Mouse (Mus musculus): ENCODE measurements around the gene Cdadc1. TPM values are rescaled to one million over a fixed set of nuclear protein-coding genes. Genes with fewer than 3 reads are reported as not detected.

The Cdadc1 gene
- polyA plus RNA-seq, 1 experiment from 2014 or later = 32.0 TPM

DNA sequence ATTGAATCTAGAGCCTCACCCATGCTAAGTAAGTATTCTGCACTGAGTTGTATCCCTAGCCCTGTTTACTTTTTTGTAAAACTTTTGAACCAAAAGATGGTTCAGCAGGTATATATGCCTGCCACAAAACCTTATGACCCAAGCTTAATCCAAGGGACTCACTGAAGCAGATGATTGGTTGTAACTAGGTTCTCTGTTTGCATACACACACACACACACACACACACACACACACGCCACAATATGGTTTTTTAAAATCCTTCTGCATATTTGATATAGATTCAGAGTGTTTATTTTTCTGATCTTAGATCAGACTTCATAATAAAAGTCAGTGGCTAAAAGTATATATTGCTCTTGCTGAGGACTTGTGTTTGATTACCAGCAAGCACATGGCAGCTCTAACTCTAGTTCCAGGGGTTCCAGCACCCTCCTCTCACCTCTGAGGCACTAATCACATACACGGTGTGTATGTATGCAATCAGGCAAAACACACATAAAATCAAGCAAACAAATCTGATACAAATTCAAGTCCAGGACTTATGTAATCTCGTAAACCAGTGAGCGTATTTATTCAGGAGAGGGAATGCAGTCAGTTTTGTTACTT is 59.8 kb downstream of the Cdadc1 start:
- no peaks in the 10 kb centered on the region for H3K36me3 ChIP-seq (replicated peaks; ENCODE audit: control insufficient read depth, insufficient read depth, low read depth, low read length)
- no peaks in the 10 kb centered on the region for H3K27me3 ChIP-seq (ENCODE audit: control insufficient read depth, insufficient read depth, low read length)
- no peak overlapping the region for H3K9ac ChIP-seq (replicated peaks; ENCODE audit: low read length)
- H3K4me2 ChIP-seq (ENCODE audit: low read depth, low read length) = no peak overlapping the region
- no peaks in the 10 kb centered on the region for H3K9me3 ChIP-seq (replicated peaks; ENCODE audit: control insufficient read depth, low read length)
- WGBS = 90% methylated on average over 4 of the region's 4 CpGs
- H3K4me1 ChIP-seq (ENCODE audit: control insufficient read depth, insufficient read depth, low read length) = no peaks in the 10 kb centered on the region
- H3K27ac ChIP-seq (replicated peaks; ENCODE audit: low read depth, low read length) = no peak overlapping the region
- no peak for DNase-seq (ENCODE audit: low spot score)
- ATAC-seq (replicated peaks; ENCODE audit: insufficient number of reproducible peaks, low FRiP score, low TSS enrichment, low read depth) = no peak
- H3K4me3 ChIP-seq (ENCODE audit: low read depth, low read length) = no peak overlapping the region

GRCm38 (mm10) chr14:59533908-59534307 is 63.9 kb downstream of the Cdadc1 start:
- Histone ChIP-seq H3K4me2 (ENCODE audit: low read depth, low read length) (no peak overlapping the region), H3K9me3 (replicated peaks; ENCODE audit: control insufficient read depth, low read length) (no peaks in the 10 kb centered on the region), H3K4me1 (ENCODE audit: control insufficient read depth, insufficient read depth, low read length) (no peaks in the 10 kb centered on the region), H3K9ac (replicated peaks; ENCODE audit: low read length) (no peak overlapping the region), H3K4me3 (ENCODE audit: low read depth, low read length) (no peak overlapping the region), H3K27me3 (ENCODE audit: control insufficient read depth, insufficient read depth, low read length) (no peaks in the 10 kb centered on the region), H3K27ac (replicated peaks; ENCODE audit: low read depth, low read length) (no peak overlapping the region), H3K36me3 (replicated peaks; ENCODE audit: control insufficient read depth, insufficient read depth, low read depth, low read length) (no peaks in the 10 kb centered on the region)
- DNase-seq (ENCODE audit: low spot score) (no peak), ATAC-seq (replicated peaks; ENCODE audit: insufficient number of reproducible peaks, low FRiP score, low TSS enrichment, low read depth) (no peak)

GRCm38 (mm10) chr14:59532986-59533385 is 64.8 kb downstream of the Cdadc1 start:
- H3K4me1 ChIP-seq (ENCODE audit: control insufficient read depth, insufficient read depth, low read length) = no peaks in the 10 kb centered on the region
- H3K4me3 ChIP-seq (ENCODE audit: low read depth, low read length) = no peak overlapping the region
- no peak overlapping the region for H3K4me2 ChIP-seq (ENCODE audit: low read depth, low read length)
- H3K9ac ChIP-seq (replicated peaks; ENCODE audit: low read length) = no peak overlapping the region
- no peak overlapping the region for H3K27ac ChIP-seq (replicated peaks; ENCODE audit: low read depth, low read length)
- ATAC-seq (replicated peaks; ENCODE audit: insufficient number of reproducible peaks, low FRiP score, low TSS enrichment, low read depth) (no peak), DNase-seq (ENCODE audit: low spot score) (no peak)
- 79% methylated on average over 1 of the region's 1 CpGs for WGBS
- no peaks in the 10 kb centered on the region for H3K36me3 ChIP-seq (replicated peaks; ENCODE audit: control insufficient read depth, insufficient read depth, low read depth, low read length)
- no peaks in the 10 kb centered on the region for H3K27me3 ChIP-seq (ENCODE audit: control insufficient read depth, insufficient read depth, low read length)
- no peaks in the 10 kb centered on the region for H3K9me3 ChIP-seq (replicated peaks; ENCODE audit: control insufficient read depth, low read length)

GRCm38 (mm10) chr14:59530801-59531200 is 67.0 kb downstream of the Cdadc1 start:
- Histone ChIP-seq H3K4me2 (ENCODE audit: low read depth, low read length) (no peak overlapping the region), H3K4me3 (ENCODE audit: low read depth, low read length) (no peak overlapping the region), H3K27ac (replicated peaks; ENCODE audit: low read depth, low read length) (no peak overlapping the region), H3K27me3 (ENCODE audit: control insufficient read depth, insufficient read depth, low read length) (no peaks in the 10 kb centered on the region), H3K9ac (replicated peaks; ENCODE audit: low read length) (no peak overlapping the region), H3K36me3 (replicated peaks; ENCODE audit: control insufficient read depth, insufficient read depth, low read depth, low read length) (no peaks in the 10 kb centered on the region), H3K9me3 (replicated peaks; ENCODE audit: control insufficient read depth, low read length) (no peaks in the 10 kb centered on the region), H3K4me1 (ENCODE audit: control insufficient read depth, insufficient read depth, low read length) (no peaks in the 10 kb centered on the region)
- ATAC-seq (replicated peaks; ENCODE audit: insufficient number of reproducible peaks, low FRiP score, low TSS enrichment, low read depth) (no peak), DNase-seq (ENCODE audit: low spot score) (no peak)
- 94% methylated on average over 1 of the region's 1 CpGs for WGBS

DNA sequence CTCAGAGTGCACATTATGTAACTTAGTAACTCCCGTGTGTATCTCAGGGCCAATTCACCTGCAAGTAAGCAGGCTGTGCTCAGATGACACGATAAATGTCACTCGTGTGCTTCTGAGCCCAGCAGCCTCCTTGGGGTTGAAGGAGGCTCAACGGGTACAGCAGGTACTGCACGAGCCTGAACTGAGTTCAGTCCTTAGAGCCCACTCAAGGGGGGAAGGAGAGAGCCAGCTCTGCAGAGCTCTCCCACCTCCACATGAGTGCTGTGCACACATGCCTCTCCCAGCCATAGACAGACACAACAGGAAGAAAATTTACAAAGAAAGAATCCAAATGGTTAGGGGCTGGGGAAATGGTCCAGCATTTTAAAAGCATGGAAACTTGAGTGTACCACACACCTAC is 71.9 kb downstream of the Cdadc1 start:
- Histone ChIP-seq H3K27me3 (ENCODE audit: control insufficient read depth, insufficient read depth, low read length) (no peaks in the 10 kb centered on the region), H3K4me3 (ENCODE audit: low read depth, low read length) (no peak overlapping the region), H3K9me3 (replicated peaks; ENCODE audit: control insufficient read depth, low read length) (no peaks in the 10 kb centered on the region), H3K27ac (replicated peaks; ENCODE audit: low read depth, low read length) (no peak overlapping the region), H3K4me1 (ENCODE audit: control insufficient read depth, insufficient read depth, low read length) (no peaks in the 10 kb centered on the region), H3K4me2 (ENCODE audit: low read depth, low read length) (no peak overlapping the region), H3K9ac (replicated peaks; ENCODE audit: low read length) (no peak overlapping the region), H3K36me3 (replicated peaks; ENCODE audit: control insufficient read depth, insufficient read depth, low read depth, low read length) (no peaks in the 10 kb centered on the region)
- ATAC-seq (replicated peaks; ENCODE audit: insufficient number of reproducible peaks, low FRiP score, low TSS enrichment, low read depth) (no peak), DNase-seq (ENCODE audit: low spot score) (no peak)
- 75% methylated on average over 5 of the region's 5 CpGs for WGBS

GRCm38 (mm10) chr14:59513922-59514444 is 83.8 kb downstream of the Cdadc1 start:
- 84% methylated on average over 6 of the region's 6 CpGs for WGBS
- no peak overlapping the region for H3K4me3 ChIP-seq (ENCODE audit: low read depth, low read length)
- ATAC-seq (replicated peaks; ENCODE audit: insufficient number of reproducible peaks, low FRiP score, low TSS enrichment, low read depth) (no peak), DNase-seq (ENCODE audit: low spot score) (no peak)
- H3K9ac ChIP-seq (replicated peaks; ENCODE audit: low read length) = no peak overlapping the region
- no peaks in the 10 kb centered on the region for H3K9me3 ChIP-seq (replicated peaks; ENCODE audit: control insufficient read depth, low read length)
- no peak overlapping the region for H3K4me2 ChIP-seq (ENCODE audit: low read depth, low read length)
- H3K27me3 ChIP-seq (ENCODE audit: control insufficient read depth, insufficient read depth, low read length) = no peaks in the 10 kb centered on the region
- no peaks in the 10 kb centered on the region for H3K4me1 ChIP-seq (ENCODE audit: control insufficient read depth, insufficient read depth, low read length)
- no peaks in the 10 kb centered on the region for H3K36me3 ChIP-seq (replicated peaks; ENCODE audit: control insufficient read depth, insufficient read depth, low read depth, low read length)
- no peak overlapping the region for H3K27ac ChIP-seq (replicated peaks; ENCODE audit: low read depth, low read length)

Other genes with a start within 250 kb of the Cdadc1 start
- gene Phf11d, start 232.5 kb downstream of the Cdadc1 start, polyA plus RNA-seq (2014; fragmentation: Nextera tagmentation; extraction: Ambion mirVana) = 0.61 and 0.79 TPM in 2 replicates
- gene Phf11c, start 202.6 kb downstream of the Cdadc1 start, polyA plus RNA-seq (2014; fragmentation: Nextera tagmentation; extraction: Ambion mirVana) = 0.60 and 1.2 TPM in 2 replicates
- 14.0 and 15.4 TPM in 2 replicates for gene Setdb2, start 157.1 kb downstream of the Cdadc1 start, polyA plus RNA-seq (2014; fragmentation: Nextera tagmentation; extraction: Ambion mirVana)
- 54.4 and 61.8 TPM in 2 replicates for gene Cab39l, start 157.0 kb downstream of the Cdadc1 start, polyA plus RNA-seq (2014; fragmentation: Nextera tagmentation; extraction: Ambion mirVana)
- 35.4 and 40.6 TPM in 2 replicates for gene Shisa2, start 27.3 kb upstream of the Cdadc1 start, polyA plus RNA-seq (2014; fragmentation: Nextera tagmentation; extraction: Ambion mirVana)

Measured in embryonic facial prominence, embryonic 11.5 days (tissue).